Mouse (Mus musculus): ENCODE measurements around the gene Dyrk3. TPM values are rescaled to one million over a fixed set of nuclear protein-coding genes. Genes with fewer than 3 reads are reported as not detected.
A peak's percentile ranks its signal among the peaks of the same experiment; 100 is the strongest.

Dyrk3 gene
- polyA plus RNA-seq, 1 experiment from 2014 or later = 1.7 TPM

DNA sequence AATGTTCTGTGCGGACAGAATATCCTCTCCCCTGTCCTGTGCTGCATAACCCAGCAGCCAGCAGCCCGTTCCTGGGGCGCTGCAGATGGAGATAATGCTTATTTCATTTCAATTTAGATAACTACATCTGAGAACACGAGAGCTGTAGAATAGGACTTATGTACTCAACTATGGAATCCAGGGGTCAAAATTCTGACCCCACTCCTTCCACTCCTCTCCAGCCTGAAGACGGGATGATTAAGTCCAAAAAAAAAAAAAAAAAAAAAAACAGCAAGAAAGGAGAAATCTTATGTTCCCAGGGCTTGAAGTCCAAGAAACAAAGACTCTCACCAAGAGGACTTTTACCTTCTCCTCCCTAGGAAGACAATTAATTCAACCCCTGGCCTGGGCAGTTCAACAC, 55.0 kb downstream of the Dyrk3 start:
- no peak for ATAC-seq (ENCODE audit: insufficient number of reproducible peaks, insufficient read depth, low FRiP score, low read depth)
- no peaks in the 10 kb centered on the region for H3K9me3 ChIP-seq (ENCODE audit: control insufficient read depth, low read length)
- H3K36me3 ChIP-seq (ENCODE audit: control insufficient read depth, insufficient read depth, low read length) = no peaks in the 10 kb centered on the region
- H3K4me3 ChIP-seq (ENCODE audit: control insufficient read depth in 1 of 2, insufficient read depth in 1 of 2, low read depth in 1 of 2, low read length in 2 of 2) = no peak overlapping the region
- no peak overlapping the region for H3K4me2 ChIP-seq (ENCODE audit: low read length)
- peaks cover 62 to 99% of the 10 kb centered on the region in 2 experiments for H3K4me1 ChIP-seq (ENCODE audit: control insufficient read depth in 2 of 2, insufficient read depth in 2 of 2, low read length in 2 of 2)
- no peaks in the 10 kb centered on the region for H3K27me3 ChIP-seq (ENCODE audit: control insufficient read depth, insufficient read depth, low read length)
- 37% methylated on average over 5 of the region's 5 CpGs for WGBS
- no peak overlapping the region for H3K9ac ChIP-seq (ENCODE audit: low read length)
- H3K27ac ChIP-seq (replicated peaks in 1 of 2; ENCODE audit: control insufficient read depth in 1 of 2, insufficient read depth in 1 of 2, low read depth in 2 of 2, low read length in 2 of 2) = peak overlapping the region in 1 of 2 experiments; percentile 39; a peak in 1 of 4 replicates

DNA sequence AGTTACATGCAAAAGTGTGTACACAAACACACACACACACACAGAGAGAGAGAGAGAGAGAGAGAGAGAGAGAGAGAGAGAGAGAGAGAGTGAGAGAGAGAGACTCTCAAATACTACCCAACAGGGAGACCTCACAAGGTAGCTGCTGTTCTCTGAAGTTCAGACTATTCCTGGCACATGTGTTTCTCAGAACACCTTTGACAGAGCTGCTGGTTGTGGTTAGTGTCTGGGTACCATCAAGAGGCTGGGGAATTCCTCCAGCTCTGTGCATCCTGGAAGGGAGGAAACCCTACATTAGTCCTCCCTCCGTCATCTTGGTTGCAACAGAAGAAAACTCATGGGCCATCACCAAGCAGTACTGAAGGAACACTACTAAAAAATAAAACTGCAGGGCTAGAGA, 57.5 kb downstream of the Dyrk3 start:
- no peak overlapping the region for H3K4me3 ChIP-seq (ENCODE audit: control insufficient read depth in 1 of 2, insufficient read depth in 1 of 2, low read depth in 1 of 2, low read length in 2 of 2)
- no peaks in the 10 kb centered on the region for H3K27me3 ChIP-seq (ENCODE audit: control insufficient read depth, insufficient read depth, low read length)
- H3K27ac ChIP-seq (replicated peaks in 1 of 2; ENCODE audit: control insufficient read depth in 1 of 2, insufficient read depth in 1 of 2, low read depth in 2 of 2, low read length in 2 of 2) = peak overlapping the region in 1 of 2 experiments; percentile 62; a peak in 1 of 4 replicates
- no peak overlapping the region; the same call in 1 of the 2 replicates for H3K9ac ChIP-seq (ENCODE audit: low read length)
- ATAC-seq (ENCODE audit: insufficient number of reproducible peaks, insufficient read depth, low FRiP score, low read depth) = no peak
- H3K4me2 ChIP-seq (ENCODE audit: low read length) = no peak overlapping the region
- H3K9me3 ChIP-seq (ENCODE audit: control insufficient read depth, low read length) = no peaks in the 10 kb centered on the region
- no peaks in the 10 kb centered on the region for H3K36me3 ChIP-seq (ENCODE audit: control insufficient read depth, insufficient read depth, low read length)
- peaks cover 60 to 98% of the 10 kb centered on the region in 2 experiments for H3K4me1 ChIP-seq (ENCODE audit: control insufficient read depth in 2 of 2, insufficient read depth in 2 of 2, low read length in 2 of 2)
- 58% methylated on average over 1 of the region's 1 CpGs for WGBS

DNA sequence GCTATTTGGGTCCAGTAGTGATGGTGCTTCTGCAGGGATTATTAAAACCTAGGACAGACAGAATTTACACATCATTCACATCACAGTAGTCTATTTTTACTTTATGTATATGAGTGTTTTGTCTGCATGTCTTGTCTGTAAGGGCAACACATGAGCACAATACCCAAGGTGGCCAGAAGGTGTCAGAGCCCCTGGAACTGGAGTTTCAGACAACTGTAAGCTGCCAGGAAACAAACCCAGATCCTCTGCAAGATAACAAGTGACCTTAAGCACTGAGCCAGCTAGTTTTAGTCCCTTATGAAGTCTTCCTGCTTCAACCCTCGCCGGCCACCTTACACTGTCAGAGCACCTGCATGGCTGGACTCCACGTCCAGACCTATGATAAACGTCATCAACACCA, 58.4 kb downstream of the Dyrk3 start:
- Histone ChIP-seq H3K4me1 (ENCODE audit: control insufficient read depth in 2 of 2, insufficient read depth in 2 of 2, low read length in 2 of 2) (peaks cover 65 to 98% of the 10 kb centered on the region in 2 experiments), H3K27ac (replicated peaks in 1 of 2; ENCODE audit: control insufficient read depth in 1 of 2, insufficient read depth in 1 of 2, low read depth in 2 of 2, low read length in 2 of 2) (no peak overlapping the region), H3K9me3 (ENCODE audit: control insufficient read depth, low read length) (no peaks in the 10 kb centered on the region), H3K36me3 (ENCODE audit: control insufficient read depth, insufficient read depth, low read length) (no peaks in the 10 kb centered on the region), H3K4me2 (ENCODE audit: low read length) (no peak overlapping the region), H3K4me3 (ENCODE audit: control insufficient read depth in 1 of 2, insufficient read depth in 1 of 2, low read depth in 1 of 2, low read length in 2 of 2) (no peak overlapping the region), H3K27me3 (ENCODE audit: control insufficient read depth, insufficient read depth, low read length) (no peaks in the 10 kb centered on the region), H3K9ac (ENCODE audit: low read length) (no peak overlapping the region)
- no peak for ATAC-seq (ENCODE audit: insufficient number of reproducible peaks, insufficient read depth, low FRiP score, low read depth)
- WGBS = 60% methylated on average over 4 of the region's 4 CpGs

DNA sequence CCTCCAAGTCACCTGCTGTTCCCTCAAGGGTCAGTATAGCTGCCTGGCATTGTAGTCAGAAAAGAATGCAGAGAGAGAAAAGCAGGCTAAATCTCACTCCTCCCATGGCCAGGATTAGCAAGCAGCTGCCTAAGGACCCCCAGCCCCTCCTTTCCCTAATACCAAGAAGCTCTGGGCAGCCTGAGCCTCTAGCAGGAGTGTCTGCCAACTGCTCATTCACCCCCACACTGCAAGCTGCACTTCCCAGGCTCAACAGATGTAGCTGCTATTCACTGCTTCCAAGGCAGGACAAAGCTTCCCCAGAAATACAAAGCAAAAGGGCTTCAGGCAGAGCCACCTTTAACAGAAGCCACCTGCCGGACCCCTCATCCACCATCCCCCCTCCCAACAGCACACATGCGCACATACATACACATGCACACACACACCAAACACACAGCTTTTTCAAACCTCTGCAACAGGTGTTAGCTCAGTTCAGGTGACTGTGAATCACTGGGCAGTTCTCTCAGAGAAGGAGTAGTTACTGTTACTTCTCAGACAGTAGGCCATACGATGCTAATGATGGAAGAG, 59.3 kb downstream of the Dyrk3 start:
- peak overlapping the region; percentile 51 for H3K9ac ChIP-seq (ENCODE audit: low read length)
- H3K36me3 ChIP-seq (ENCODE audit: control insufficient read depth, insufficient read depth, low read length) = no peaks in the 10 kb centered on the region
- no peaks in the 10 kb centered on the region for H3K27me3 ChIP-seq (ENCODE audit: control insufficient read depth, insufficient read depth, low read length)
- H3K4me2 ChIP-seq (ENCODE audit: low read length) = no peak overlapping the region
- peak overlapping the region; percentile 30 to 53; a peak in 3 of 4 replicates for H3K27ac ChIP-seq (replicated peaks in 1 of 2; ENCODE audit: control insufficient read depth in 1 of 2, insufficient read depth in 1 of 2, low read depth in 2 of 2, low read length in 2 of 2)
- whole genome bisulfite sequencing = 51% methylated on average over 3 of the region's 3 CpGs
- peaks cover 65 to 98% of the 10 kb centered on the region in 2 experiments for H3K4me1 ChIP-seq (ENCODE audit: control insufficient read depth in 2 of 2, insufficient read depth in 2 of 2, low read length in 2 of 2)
- no peaks in the 10 kb centered on the region for H3K9me3 ChIP-seq (ENCODE audit: control insufficient read depth, low read length)
- H3K4me3 ChIP-seq (ENCODE audit: control insufficient read depth in 1 of 2, insufficient read depth in 1 of 2, low read depth in 1 of 2, low read length in 2 of 2) = no peak overlapping the region
- no peak for ATAC-seq (ENCODE audit: insufficient number of reproducible peaks, insufficient read depth, low FRiP score, low read depth)

Other genes with a start within 250 kb of the Dyrk3 start
- not detected in 2 replicates for gene Il20, start 226.9 kb downstream of the Dyrk3 start, polyA plus RNA-seq (2014; fragmentation: Nextera tagmentation; extraction: Ambion mirVana)
- not detected in 2 replicates for gene Il19, start 198.2 kb downstream of the Dyrk3 start, polyA plus RNA-seq (2014; fragmentation: Nextera tagmentation; extraction: Ambion mirVana)
- not detected in 2 replicates for gene Il10, start 118.5 kb downstream of the Dyrk3 start, polyA plus RNA-seq (2014; fragmentation: Nextera tagmentation; extraction: Ambion mirVana)
- gene Mapkapk2, start 40.5 kb downstream of the Dyrk3 start, polyA plus RNA-seq (2014; fragmentation: Nextera tagmentation; extraction: Ambion mirVana) = 59.9 and 96.1 TPM in 2 replicates
- gene Eif2d, start 14.8 kb upstream of the Dyrk3 start, polyA plus RNA-seq (2014; fragmentation: Nextera tagmentation; extraction: Ambion mirVana) = 49.6 and 50.2 TPM in 2 replicates
- 10.7 and 19.3 TPM in 2 replicates for gene Rassf5, start 106.9 kb upstream of the Dyrk3 start, polyA plus RNA-seq (2014; fragmentation: Nextera tagmentation; extraction: Ambion mirVana)
- 2.3 and 2.6 TPM in 2 replicates for gene Ikbke, start 141.3 kb upstream of the Dyrk3 start, polyA plus RNA-seq (2014; fragmentation: Nextera tagmentation; extraction: Ambion mirVana)

All from heart, embryonic 14.5 days (tissue).